Mouse (Mus musculus) embryonic facial prominence, embryonic 15.5 days (tissue): ENCODE data around the gene Mef2d. TPM values are rescaled to one million over a fixed set of nuclear protein-coding genes. Genes with fewer than 3 reads are reported as not detected.

Experiments
- ATAC-seq: fragments of 200-750 bp; cut with Nextera tagmentation; 2 replicates; pipeline ENCODE4 v1.8.0; 2017; ENCODE audit warnings: low read depth, moderate TSS enrichment; ENCODE audit not compliant: insufficient number of reproducible peaks, low FRiP score, low TSS enrichment
- H3K27ac ChIP-seq: fragments of 300-500 bp; sonication (generic); replicated peaks from 2 replicates; pipeline ENCODE4 v1.5.1; 2015; ENCODE audit warnings: mild to moderate bottlenecking, inconsistent platforms
- H3K27me3 ChIP-seq: fragments of 300-500 bp; sonication (generic); 2 replicates; pipeline ENCODE4 v1.6.1; 2015; ENCODE audit warnings: inconsistent platforms
- H3K36me3 ChIP-seq: fragments of 300-500 bp; sonication (generic); 2 replicates; pipeline ENCODE4 v1.6.1; 2015; ENCODE audit warnings: mild to moderate bottlenecking, inconsistent platforms
- H3K4me1 ChIP-seq: fragments of 300-500 bp; sonication (generic); 2 replicates; pipeline ENCODE4 v1.6.1; 2015; ENCODE audit warnings: inconsistent platforms
- H3K4me2 ChIP-seq: fragments of 300-500 bp; sonication (generic); replicated peaks from 2 replicates; pipeline ENCODE4 v1.6.1; 2015; ENCODE audit warnings: mild to moderate bottlenecking, inconsistent platforms
- H3K4me3 ChIP-seq: fragments of 300-500 bp; sonication (generic); replicated peaks from 2 replicates; pipeline ENCODE4 v1.5.1; 2015; ENCODE audit warnings: mild to moderate bottlenecking, inconsistent platforms
- H3K9ac ChIP-seq: fragments of 300-500 bp; sonication (generic); 2 replicates; pipeline ENCODE4 v1.6.1; 2015; ENCODE audit warnings: inconsistent platforms
- H3K9me3 ChIP-seq: fragments of 300-500 bp; sonication (generic); replicated peaks from 2 replicates; pipeline ENCODE4 v1.6.1; 2016; ENCODE audit warnings: inconsistent platforms
- WGBS: fragments of 180-500 bp; shearing (Covaris S2); methylation state at CpG from one replicate; pipeline ENCODE4 v1.1.7; 2015; 5-methylcytosine and 5-hydroxymethylcytosine counted together
- polyA plus RNA-seq: library from polyadenylated mRNA; unstranded; fragments of >200 nt; fragmentation: Nextera tagmentation; extraction: Ambion mirVana; gene quantifications from 2 replicates; pipeline ENCODE4 v1.2.1, GENCODE M21; 2015

Gene Mef2d
- polyA plus RNA-seq, 1 experiment from 2014 or later = 31.1 TPM

DNA sequence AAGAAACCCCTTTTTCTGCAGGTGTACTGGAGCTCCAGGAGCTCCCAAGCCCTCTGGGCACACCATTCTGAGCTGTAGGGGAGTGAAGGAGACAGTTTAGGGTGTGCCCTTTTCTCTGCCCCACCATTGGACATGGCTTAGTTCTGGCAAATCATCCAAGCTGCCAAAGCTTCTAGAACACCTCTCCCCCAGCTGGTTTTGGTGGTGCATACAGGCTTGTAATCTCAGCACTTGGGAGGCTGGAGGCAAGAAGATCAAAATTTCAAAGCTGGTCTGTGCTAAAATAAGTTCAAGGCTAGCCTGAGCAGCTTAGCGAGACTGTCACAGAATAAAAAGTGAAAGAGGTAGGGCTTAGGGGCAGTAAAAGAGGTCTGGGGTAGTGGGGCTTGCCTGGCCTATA lies 70.2 kb downstream of the Mef2d start:
- Histone ChIP-seq H3K4me1 (peaks cover 21% of the 10 kb centered on the region), H3K4me3 (no peak overlapping the region), H3K9me3 (no peaks in the 10 kb centered on the region), H3K27me3 (peaks cover 98% of the 10 kb centered on the region), H3K36me3 (no peaks in the 10 kb centered on the region), H3K27ac (no peak overlapping the region), H3K4me2 (no peak overlapping the region), H3K9ac (no peak overlapping the region)
- ATAC-seq = no peak
- WGBS = 7% methylated on average over 1 of the region's 1 CpGs

GRCm38 (mm10) chr3:88213019-88213418 lies 70.8 kb downstream of the Mef2d start:
- Histone ChIP-seq H3K4me3 (no peak overlapping the region), H3K9me3 (no peaks in the 10 kb centered on the region), H3K27me3 (peaks cover 96% of the 10 kb centered on the region), H3K27ac (no peak overlapping the region), H3K4me1 (peaks cover 21% of the 10 kb centered on the region), H3K9ac (no peak overlapping the region), H3K4me2 (no peak overlapping the region), H3K36me3 (no peaks in the 10 kb centered on the region)
- no peak for ATAC-seq
- WGBS = 1% methylated on average over 2 of the region's 2 CpGs

GRCm38 (mm10) chr3:88214197-88214938 lies 72.2 kb downstream of the Mef2d start:
- WGBS = 2% methylated on average over 42 of the region's 42 CpGs
- H3K9me3 ChIP-seq = no peaks in the 10 kb centered on the region
- no peak for ATAC-seq

DNA sequence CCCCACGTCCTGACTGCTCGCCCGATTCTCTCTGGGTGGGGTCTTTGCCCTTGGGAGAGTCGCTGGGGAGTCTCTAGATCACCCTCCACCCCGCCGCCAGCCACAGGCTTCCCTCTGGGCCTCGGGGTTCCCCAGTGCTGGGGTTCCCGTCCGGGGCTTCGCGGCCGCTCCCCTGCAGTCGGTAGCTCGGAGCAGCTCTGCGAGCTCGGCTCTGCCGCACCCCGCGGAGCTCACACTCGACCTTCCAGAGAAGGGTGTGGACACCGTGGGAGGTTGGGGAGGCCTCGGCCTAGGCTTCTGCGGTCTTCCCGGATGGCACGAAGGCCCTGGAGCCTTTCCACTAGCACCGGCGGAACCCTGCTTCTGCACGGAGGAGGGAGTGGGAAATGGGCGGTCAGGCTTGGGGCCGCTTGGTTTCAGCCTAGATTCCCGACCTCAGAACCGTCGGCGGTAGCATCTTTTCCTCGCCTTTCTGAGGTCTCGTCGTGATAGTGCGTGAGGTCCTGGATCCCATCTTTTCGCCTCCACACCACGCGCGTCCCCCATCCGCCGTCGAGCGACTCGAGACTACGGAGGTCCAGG lies 72.9 kb downstream of the Mef2d start:
- 1% methylated on average over 48 of the region's 48 CpGs for WGBS

More at GRCm38 (mm10) chr3:88214197-88214938, 72.2 kb downstream of the Mef2d start:
- H3K4me3 ChIP-seq = peak overlapping the region; percentile 28; the same call in 1 of the 2 replicates
- H3K4me1 ChIP-seq = peaks cover 21% of the 10 kb centered on the region
- peak overlapping the region; percentile 43 for H3K4me2 ChIP-seq
- H3K27ac ChIP-seq = no peak overlapping the region
- H3K27me3 ChIP-seq = peaks cover 96% of the 10 kb centered on the region
- no peaks in the 10 kb centered on the region for H3K36me3 ChIP-seq
- no peak overlapping the region for H3K9ac ChIP-seq

DNA sequence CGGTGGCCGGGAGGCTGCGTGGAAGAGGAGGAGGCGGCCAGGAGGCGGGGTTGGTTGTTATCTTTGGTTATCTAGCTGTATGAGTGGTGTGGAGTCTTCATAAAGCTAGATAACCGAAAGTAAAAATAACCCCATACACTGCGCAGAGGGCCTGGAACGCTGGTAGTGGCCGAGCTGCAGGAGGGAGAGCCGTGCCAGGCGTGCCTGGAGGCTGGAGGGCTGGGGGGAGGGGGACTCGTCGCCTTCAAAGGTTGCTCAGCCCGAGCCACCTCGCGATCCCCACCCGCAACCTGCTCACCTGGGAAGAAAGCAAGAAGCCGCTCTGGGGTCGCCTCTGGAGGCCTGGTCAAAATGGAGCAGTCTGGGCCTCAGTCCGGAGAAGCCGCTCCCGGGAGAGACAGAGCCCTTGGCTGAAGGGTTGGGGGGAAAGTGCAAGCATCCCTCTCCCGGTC lies 73.4 kb downstream of the Mef2d start:
- WGBS = under 1% methylated on average over 23 of the region's 23 CpGs

More for the DNA sequence above, 72.9 kb downstream of the Mef2d start:
- Histone ChIP-seq H3K4me1 (peaks cover 21% of the 10 kb centered on the region), H3K9me3 (no peaks in the 10 kb centered on the region), H3K9ac (no peak overlapping the region), H3K27ac (no peak overlapping the region), H3K27me3 (peaks cover 96% of the 10 kb centered on the region), H3K36me3 (no peaks in the 10 kb centered on the region), H3K4me2 (peak overlapping the region; percentile 43), H3K4me3 (peak overlapping the region; percentile 28)
- ATAC-seq = no peak

DNA sequence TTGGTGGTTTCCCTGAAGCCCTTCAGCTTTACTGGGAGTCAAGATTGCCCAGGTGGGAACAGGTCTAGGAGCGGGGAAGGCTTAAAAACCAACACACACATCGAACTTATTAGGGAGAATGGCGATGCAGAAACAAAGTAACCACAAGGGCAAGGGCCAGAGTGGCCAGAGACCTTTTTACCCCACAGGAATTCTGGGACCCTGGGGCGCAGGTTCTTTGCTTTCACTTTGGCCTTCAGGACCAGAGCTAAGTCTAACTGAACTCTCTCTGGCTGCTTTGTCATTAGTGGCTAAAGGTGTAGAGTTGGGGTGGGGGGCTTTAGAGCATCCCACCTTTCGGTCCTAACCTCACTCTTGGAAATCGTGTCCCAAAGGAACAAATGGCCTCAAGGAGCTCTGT lies 73.9 kb downstream of the Mef2d start:
- WGBS = 2% methylated on average over 6 of the region's 6 CpGs
- Histone ChIP-seq H3K9me3 (no peaks in the 10 kb centered on the region), H3K9ac (no peak overlapping the region), H3K27ac (no peak overlapping the region), H3K36me3 (no peaks in the 10 kb centered on the region), H3K27me3 (peaks cover 96% of the 10 kb centered on the region), H3K4me1 (peaks cover 21% of the 10 kb centered on the region), H3K4me3 (peak overlapping the region; percentile 28; the same call in 1 of the 2 replicates), H3K4me2 (no peak overlapping the region)
- no peak for ATAC-seq

More for the DNA sequence above, 73.4 kb downstream of the Mef2d start:
- H3K4me3 ChIP-seq = peak overlapping the region; percentile 28
- no peaks in the 10 kb centered on the region for H3K9me3 ChIP-seq
- peaks cover 21% of the 10 kb centered on the region for H3K4me1 ChIP-seq
- ATAC-seq = no peak
- no peak overlapping the region for H3K27ac ChIP-seq
- no peaks in the 10 kb centered on the region for H3K36me3 ChIP-seq
- H3K27me3 ChIP-seq = peaks cover 96% of the 10 kb centered on the region
- H3K9ac ChIP-seq = no peak overlapping the region
- peak overlapping the region; percentile 43 for H3K4me2 ChIP-seq

GRCm38 (mm10) chr3:88216534-88217326 lies 74.6 kb downstream of the Mef2d start:
- Histone ChIP-seq H3K4me1 (peaks cover 21% of the 10 kb centered on the region), H3K4me2 (no peak overlapping the region), H3K36me3 (no peaks in the 10 kb centered on the region), H3K9me3 (no peaks in the 10 kb centered on the region), H3K9ac (no peak overlapping the region), H3K27me3 (peaks cover 96% of the 10 kb centered on the region), H3K27ac (no peak overlapping the region), H3K4me3 (no peak overlapping the region)
- 7% methylated on average over 7 of the region's 7 CpGs for WGBS
- no peak for ATAC-seq

- H3K27me3 ChIP-seq = peaks cover 96% of the 10 kb centered on the region
- H3K4me1 ChIP-seq = peaks cover 21% of the 10 kb centered on the region
- WGBS = 32% methylated on average over 1 of the region's 2 CpGs
- no peak overlapping the region for H3K9ac ChIP-seq
- H3K4me3 ChIP-seq = no peak overlapping the region
- no peak for ATAC-seq
- H3K4me2 ChIP-seq = no peak overlapping the region
- H3K27ac ChIP-seq = no peak overlapping the region
- H3K9me3 ChIP-seq = no peaks in the 10 kb centered on the region
- H3K36me3 ChIP-seq = no peaks in the 10 kb centered on the region
Observed at GRCm38 (mm10) chr3:88217679-88218078, 75.5 kb downstream of the Mef2d start.

GRCm38 (mm10) chr3:88219940-88220339 lies 77.8 kb downstream of the Mef2d start:
- H3K27me3 ChIP-seq = peaks cover 95% of the 10 kb centered on the region

DNA sequence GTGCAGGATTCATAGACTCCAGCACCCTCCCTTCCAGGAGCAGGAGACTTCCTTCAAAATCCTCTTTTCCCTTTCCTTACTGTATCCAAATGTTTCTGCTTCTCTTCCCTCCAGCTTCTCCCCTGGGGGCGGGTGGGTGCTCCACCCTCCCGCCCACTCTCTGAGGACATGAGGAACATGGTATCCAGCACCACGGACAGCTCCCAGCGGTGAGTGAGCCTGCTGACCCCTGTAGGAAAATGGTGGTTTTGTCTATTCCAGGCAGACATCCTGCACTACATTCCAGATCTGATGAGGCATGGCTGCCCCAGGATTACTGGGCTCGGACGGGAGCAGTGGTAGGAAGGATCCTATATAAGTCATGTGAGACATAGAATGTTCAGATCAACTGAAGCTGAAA lies 78.7 kb downstream of the Mef2d start:
- H3K9me3 ChIP-seq = no peaks in the 10 kb centered on the region
- H3K4me2 ChIP-seq = no peak overlapping the region
- H3K4me3 ChIP-seq = no peak overlapping the region
- no peak overlapping the region for H3K27ac ChIP-seq
- no peak for ATAC-seq
- H3K4me1 ChIP-seq = peaks cover 4% of the 10 kb centered on the region
- H3K36me3 ChIP-seq = no peaks in the 10 kb centered on the region
- no peak overlapping the region for H3K9ac ChIP-seq
- peaks cover 95% of the 10 kb centered on the region for H3K27me3 ChIP-seq
- 1% methylated on average over 6 of the region's 6 CpGs for WGBS

More at GRCm38 (mm10) chr3:88219940-88220339, 77.8 kb downstream of the Mef2d start:
- WGBS = 15% methylated on average over 9 of the region's 9 CpGs
- no peak for ATAC-seq
- H3K4me1 ChIP-seq = peaks cover 13% of the 10 kb centered on the region
- no peak overlapping the region for H3K4me3 ChIP-seq
- no peaks in the 10 kb centered on the region for H3K9me3 ChIP-seq
- no peak overlapping the region for H3K27ac ChIP-seq
- no peak overlapping the region for H3K9ac ChIP-seq
- no peak overlapping the region for H3K4me2 ChIP-seq
- no peaks in the 10 kb centered on the region for H3K36me3 ChIP-seq
